Mouse (Mus musculus) embryonic facial prominence, embryonic 11.5 days (tissue): Measurements from ENCODE around the gene Rsc1a1. TPM values are rescaled to one million over a fixed set of nuclear protein-coding genes. Genes with fewer than 3 reads are reported as not detected.
A peak's percentile ranks its signal among the peaks of the same experiment; 100 is the strongest.

Source experiments
- ATAC-seq: fragments of 200-750 bp; cut with Nextera tagmentation; replicated peaks from 2 replicates; pipeline ENCODE4 v1.8.0; 2017; ENCODE audit warnings: low read depth; ENCODE audit not compliant: insufficient number of reproducible peaks, low FRiP score, low TSS enrichment
- DNase-seq: peaks from one replicate; pipeline ENCODE4 v3.0.0-alpha.2; 2015; ENCODE audit warnings: low spot score
- H3K27ac ChIP-seq: fragments of 300-500 bp; sonication (generic); replicated peaks from 2 replicates; pipeline ENCODE4 v1.5.1; 2014; ENCODE audit warnings: mild to moderate bottlenecking, low read depth, low read length, control low read depth
- H3K27me3 ChIP-seq: fragments of 300-500 bp; sonication (generic); 2 replicates; pipeline ENCODE4 v1.6.1; 2014; ENCODE audit warnings: mild to moderate bottlenecking, low read length, moderate library complexity, mixed read lengths; ENCODE audit not compliant: control insufficient read depth, insufficient read depth
- H3K36me3 ChIP-seq: fragments of 300-500 bp; sonication (generic); replicated peaks from 2 replicates; pipeline ENCODE4 v1.6.1; 2014; ENCODE audit warnings: low read depth, mild to moderate bottlenecking, low read length, moderate library complexity, mixed read lengths; ENCODE audit not compliant: control insufficient read depth, insufficient read depth
- H3K4me1 ChIP-seq: fragments of 300-500 bp; sonication (generic); 2 replicates; pipeline ENCODE4 v1.6.1; 2014; ENCODE audit warnings: low read length, mixed read lengths; ENCODE audit not compliant: control insufficient read depth, insufficient read depth
- H3K4me2 ChIP-seq: fragments of 300-500 bp; sonication (generic); 2 replicates; pipeline ENCODE4 v1.6.1; 2014; ENCODE audit warnings: low read depth, mild to moderate bottlenecking, control low read depth, low read length, moderate library complexity
- H3K4me3 ChIP-seq: fragments of 300-500 bp; sonication (generic); 2 replicates; pipeline ENCODE4 v1.5.1; 2014; ENCODE audit warnings: low read depth, low read length, control low read depth
- H3K9ac ChIP-seq: fragments of 300-500 bp; sonication (generic); replicated peaks from 2 replicates; pipeline ENCODE4 v1.6.1; 2014; ENCODE audit warnings: mild to moderate bottlenecking, control low read depth, low read length
- H3K9me3 ChIP-seq: fragments of 300-500 bp; sonication (generic); replicated peaks from 2 replicates; pipeline ENCODE4 v1.6.1; 2016; ENCODE audit warnings: mild to moderate bottlenecking, low read length, inconsistent platforms, mixed read lengths; ENCODE audit not compliant: control insufficient read depth
- WGBS: fragments of 180-500 bp; shearing (Covaris S2); extraction: QIAGEN DNeasy Blood & Tissue Kit; methylation state at CpG from one replicate; pipeline ENCODE4 v1.1.7; 2014; 5-methylcytosine and 5-hydroxymethylcytosine counted together
- polyA plus RNA-seq: library from polyadenylated mRNA; unstranded; fragments of >200 nt; fragmentation: Nextera tagmentation; extraction: Ambion mirVana; gene quantifications from 2 replicates; pipeline ENCODE4 v1.2.1, GENCODE M21; 2014

The Rsc1a1 gene
- polyA plus RNA-seq, 1 experiment from 2014 or later, result 3.2 TPM

DNA sequence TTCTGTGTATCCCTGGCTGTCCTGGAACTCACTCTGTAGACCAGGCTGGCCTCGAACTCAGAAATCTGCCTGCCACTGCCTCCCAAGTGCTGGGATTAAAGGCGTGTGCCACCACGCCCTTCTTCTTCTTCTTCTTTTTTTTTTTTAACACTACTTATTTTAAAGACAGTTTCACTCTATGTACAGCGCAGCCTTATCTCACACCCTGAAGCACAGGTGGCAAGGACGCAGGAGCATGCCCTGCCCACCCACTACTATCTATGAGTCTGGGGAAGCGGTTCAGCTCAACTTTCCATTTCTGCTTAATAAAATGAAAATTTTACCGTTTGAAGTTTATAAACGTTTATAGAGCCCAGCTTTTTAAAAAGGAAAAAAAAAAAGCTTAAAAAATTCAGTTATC lies 3.1 kb upstream of the Rsc1a1 start:
- Histone ChIP-seq H3K27ac (no peak overlapping the region), H3K4me2 (no peak overlapping the region), H3K27me3 (no peaks in the 10 kb centered on the region), H3K4me1 (no peaks in the 10 kb centered on the region), H3K9ac (no peak overlapping the region), H3K36me3 (peaks cover 8% of the 10 kb centered on the region), H3K9me3 (no peaks in the 10 kb centered on the region), H3K4me3 (no peak overlapping the region)
- ATAC-seq (no peak), DNase-seq (no peak)
- 93% methylated on average over 8 of the region's 8 CpGs for WGBS

DNA sequence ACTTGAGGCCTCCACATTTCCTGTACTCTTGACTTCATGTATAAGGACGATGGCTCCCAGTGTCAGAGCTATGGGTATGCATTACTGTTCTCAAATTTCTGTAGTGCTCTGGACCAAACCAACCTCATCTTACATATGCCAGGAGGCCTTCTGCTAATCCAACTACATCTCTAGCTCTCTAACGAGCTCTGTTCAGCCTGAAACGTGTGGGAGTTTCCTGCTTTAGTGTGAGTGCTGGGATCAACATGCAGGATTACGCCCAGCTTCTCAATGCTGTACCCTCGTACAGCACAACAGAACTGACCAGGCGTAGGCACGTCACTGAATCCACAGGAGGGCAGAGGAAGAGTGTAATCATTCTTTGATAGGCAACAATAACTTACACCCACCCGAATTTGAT lies 1.1 kb upstream of the Rsc1a1 start:
- ATAC-seq, result no peak
- no peak overlapping the region for H3K4me3 ChIP-seq
- WGBS, result 84% methylated on average over 8 of the region's 8 CpGs

DNA sequence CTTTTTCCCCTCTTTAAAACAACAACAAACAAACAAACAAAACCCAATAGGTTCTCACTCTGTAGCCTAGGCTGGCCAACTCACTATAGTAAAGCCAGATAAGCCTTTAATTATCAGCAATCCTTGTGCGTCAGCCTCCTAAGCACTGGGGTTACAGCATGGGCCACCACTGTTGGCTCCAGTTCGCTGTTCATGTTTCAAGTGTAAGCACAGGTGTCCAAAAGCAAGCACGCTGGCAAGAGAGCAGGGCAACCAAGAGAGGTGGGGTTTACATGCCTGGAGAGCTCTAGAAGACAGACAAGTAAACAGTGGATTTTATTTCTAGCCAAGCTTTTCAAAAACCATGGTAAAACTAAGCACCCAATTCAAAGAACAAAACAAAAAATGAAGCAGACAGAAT lies 694 bp upstream of the Rsc1a1 start:
- no peaks in the 10 kb centered on the region for H3K4me1 ChIP-seq
- no peak overlapping the region for H3K27ac ChIP-seq
- H3K4me2 ChIP-seq, result no peak overlapping the region
- no peaks in the 10 kb centered on the region for H3K9me3 ChIP-seq
- no peak overlapping the region for H3K4me3 ChIP-seq
- H3K36me3 ChIP-seq, result peaks cover 8% of the 10 kb centered on the region
- DNase-seq, result no peak
- no peaks in the 10 kb centered on the region for H3K27me3 ChIP-seq
- WGBS, result 85% methylated on average over 3 of the region's 3 CpGs
- ATAC-seq, result no peak
- no peak overlapping the region for H3K9ac ChIP-seq

More for the DNA sequence above, 1.1 kb upstream of the Rsc1a1 start:
- Histone ChIP-seq H3K9ac (no peak overlapping the region), H3K9me3 (no peaks in the 10 kb centered on the region), H3K4me2 (no peak overlapping the region), H3K4me1 (no peaks in the 10 kb centered on the region), H3K27me3 (no peaks in the 10 kb centered on the region), H3K27ac (no peak overlapping the region), H3K36me3 (peaks cover 8% of the 10 kb centered on the region)
- DNase-seq, result no peak

DNA sequence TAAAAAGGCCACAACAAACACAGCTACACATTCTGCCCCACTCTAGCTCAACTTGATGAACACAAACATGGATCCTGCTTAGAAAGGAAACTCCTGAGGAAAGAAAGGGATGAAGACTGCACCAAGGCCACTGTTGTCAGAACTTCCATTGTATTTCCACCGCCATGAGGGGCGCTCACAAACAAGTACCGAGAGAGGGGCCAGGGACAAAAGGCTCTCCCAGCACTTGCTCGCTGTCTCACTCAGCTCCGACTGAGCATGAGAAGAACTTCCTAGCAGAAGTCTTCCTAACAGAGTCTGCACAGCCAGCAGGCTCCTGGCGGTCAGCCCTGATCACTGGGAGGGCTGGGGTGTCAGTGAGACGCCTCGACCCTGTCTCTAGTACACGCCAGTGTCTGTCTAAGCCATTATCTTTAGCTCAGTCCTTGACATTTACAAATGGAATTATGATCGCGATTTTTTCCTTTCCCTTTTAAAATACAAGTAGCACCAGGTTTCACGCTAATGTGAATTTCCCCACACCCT lies 2.6 kb downstream of the Rsc1a1 start:
- Histone ChIP-seq H3K4me3 (no peak overlapping the region), H3K27ac (no peak overlapping the region), H3K4me1 (no peaks in the 10 kb centered on the region), H3K36me3 (peaks cover 8% of the 10 kb centered on the region; the same call in 1 of the 2 replicates), H3K9ac (no peak overlapping the region), H3K4me2 (no peak overlapping the region), H3K9me3 (no peaks in the 10 kb centered on the region), H3K27me3 (no peaks in the 10 kb centered on the region)
- DNase-seq (no peak), ATAC-seq (no peak)
- WGBS, result 80% methylated on average over 12 of the region's 12 CpGs

DNA sequence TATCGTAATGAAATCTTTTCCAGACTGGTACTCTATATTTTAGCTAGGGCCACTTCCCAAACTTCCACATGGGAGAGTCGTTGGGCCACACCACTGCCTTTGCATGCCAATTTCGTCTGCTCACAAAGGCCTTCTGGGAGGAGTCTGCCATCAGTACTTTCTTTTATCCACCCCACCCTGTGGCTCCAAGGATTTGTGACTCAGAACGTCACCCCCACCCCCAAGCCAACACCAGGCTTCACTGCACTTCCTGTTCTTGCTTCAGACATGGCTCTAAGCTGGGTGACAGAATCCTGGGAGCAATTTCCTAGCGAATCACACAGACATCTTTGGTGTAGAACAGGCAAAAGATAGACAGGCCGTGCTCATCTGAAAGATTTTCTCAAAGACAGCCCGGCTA lies 3.6 kb downstream of the Rsc1a1 start:
- Histone ChIP-seq H3K9ac (0 out of 2 replicates have a peak overlapping the region, but pooled peaks have one; percentile 6), H3K4me2 (no peak overlapping the region), H3K4me1 (no peaks in the 10 kb centered on the region), H3K27me3 (no peaks in the 10 kb centered on the region), H3K36me3 (peaks cover 8% of the 10 kb centered on the region; the same call in 1 of the 2 replicates), H3K4me3 (no peak overlapping the region), H3K27ac (no peak overlapping the region), H3K9me3 (no peaks in the 10 kb centered on the region)
- WGBS, result 67% methylated on average over 7 of the region's 7 CpGs
- DNase-seq (no peak), ATAC-seq (no peak)

DNA sequence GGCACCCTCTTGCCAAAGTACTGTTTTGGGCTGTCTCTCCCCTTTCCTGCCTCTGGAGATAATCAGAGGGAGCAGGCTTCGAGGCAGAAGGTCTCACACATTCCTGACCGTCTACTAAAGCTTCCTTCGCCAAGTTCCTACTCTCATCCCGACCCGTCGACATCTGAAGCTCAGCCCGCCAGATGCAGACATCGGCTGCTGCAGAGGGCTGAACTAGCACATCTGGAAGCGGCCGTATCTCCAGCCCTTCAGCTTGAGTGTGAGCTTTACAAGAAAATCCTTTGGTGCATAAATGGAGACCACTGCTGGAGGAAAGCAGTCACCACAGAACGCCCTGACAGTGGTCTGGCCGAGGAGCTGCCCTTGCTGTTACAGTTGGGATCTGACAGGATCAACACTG lies 4.5 kb downstream of the Rsc1a1 start:
- Histone ChIP-seq H3K9me3 (no peaks in the 10 kb centered on the region), H3K27ac (no peak overlapping the region), H3K4me1 (no peaks in the 10 kb centered on the region), H3K27me3 (no peaks in the 10 kb centered on the region), H3K4me3 (no peak overlapping the region), H3K9ac (no peak overlapping the region), H3K36me3 (peaks cover 8% of the 10 kb centered on the region; the same call in 1 of the 2 replicates), H3K4me2 (no peak overlapping the region)
- ATAC-seq (no peak), DNase-seq (peak; percentile 26)
- 51% methylated on average over 12 of the region's 12 CpGs for WGBS

DNA sequence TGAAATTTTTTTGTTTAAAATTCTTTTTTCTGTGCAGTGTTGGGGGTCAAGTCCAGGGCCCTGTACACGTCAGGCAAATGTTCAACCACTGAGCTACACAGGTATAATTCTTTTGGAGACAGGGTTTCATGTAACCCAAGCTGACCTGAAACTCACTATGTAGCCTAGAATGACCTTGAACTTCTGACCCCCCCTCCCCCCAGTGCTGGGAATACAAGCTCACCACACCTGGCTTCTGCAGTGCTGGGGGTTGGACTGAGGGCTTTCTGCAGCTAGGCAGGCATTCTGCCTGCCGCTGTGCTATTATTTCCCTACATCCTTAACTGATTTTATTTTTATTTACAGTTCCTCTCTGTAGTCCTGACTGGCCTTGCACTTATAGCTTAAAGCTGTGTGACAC lies 6.4 kb downstream of the Rsc1a1 start:
- ATAC-seq (no peak), DNase-seq (no peak)
- WGBS, result 74% methylated on average over 2 of the region's 2 CpGs
- no peaks in the 10 kb centered on the region for H3K9me3 ChIP-seq
- no peak overlapping the region for H3K4me2 ChIP-seq
- no peaks in the 10 kb centered on the region for H3K27me3 ChIP-seq
- no peak overlapping the region for H3K27ac ChIP-seq
- no peak overlapping the region for H3K9ac ChIP-seq
- no peaks in the 10 kb centered on the region for H3K4me1 ChIP-seq
- H3K4me3 ChIP-seq, result no peak overlapping the region
- H3K36me3 ChIP-seq, result no peaks in the 10 kb centered on the region; the same call in 1 of the 2 replicates

DNA sequence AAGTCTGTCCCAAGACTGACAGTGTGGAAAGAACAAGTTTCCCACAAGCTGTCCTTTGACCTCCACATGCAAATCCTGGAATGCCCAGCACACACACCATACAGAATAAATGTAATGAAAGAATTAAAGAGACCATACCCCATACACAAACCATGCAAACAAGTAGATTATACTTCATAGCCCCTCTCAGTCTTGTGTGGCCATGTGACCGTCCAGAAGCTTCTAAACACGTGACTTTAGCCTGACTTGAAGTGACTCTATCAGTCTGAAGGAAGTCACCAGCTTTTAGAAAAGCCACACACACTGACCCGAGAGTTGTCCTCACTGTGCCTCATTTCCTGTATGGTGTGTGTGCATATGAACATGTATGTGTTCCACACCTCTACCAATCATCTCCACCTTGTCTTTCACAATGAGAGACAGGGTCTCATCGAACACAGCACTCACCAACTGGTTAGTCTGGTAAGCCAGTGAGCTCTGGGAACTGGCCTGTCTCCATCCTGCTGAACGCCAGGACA lies 8.9 kb downstream of the Rsc1a1 start:
- Histone ChIP-seq H3K27me3 (no peaks in the 10 kb centered on the region), H3K4me2 (no peak overlapping the region), H3K9ac (no peak overlapping the region), H3K4me1 (no peaks in the 10 kb centered on the region), H3K9me3 (no peaks in the 10 kb centered on the region), H3K27ac (no peak overlapping the region), H3K36me3 (no peaks in the 10 kb centered on the region), H3K4me3 (no peak overlapping the region)
- 84% methylated on average over 5 of the region's 5 CpGs for WGBS
- no peak for DNase-seq
- no peak for ATAC-seq
